ENCODE assay signal across 18 mouse cellular contexts in the genomic region with DNA sequence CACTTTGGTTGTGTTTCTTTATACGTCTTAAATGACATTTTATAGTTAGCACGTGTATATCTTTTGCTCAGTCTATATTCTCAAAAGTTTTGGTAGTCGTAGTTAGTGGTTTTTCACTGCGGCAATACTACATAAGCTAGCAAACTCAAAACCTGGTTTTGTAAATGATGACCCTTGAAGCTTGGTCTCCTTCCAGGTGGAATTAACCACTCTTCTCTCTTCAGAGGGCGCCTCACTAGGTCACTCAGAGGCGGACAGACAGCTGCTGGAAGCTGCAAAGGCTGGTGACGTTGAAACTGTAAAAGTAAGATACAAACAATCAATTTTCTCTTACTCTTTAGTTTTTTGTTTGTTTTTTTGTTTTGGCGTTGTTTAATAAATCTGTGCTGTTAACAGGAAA.
"Had no signal": no experiment of that assay in that cellular context is flagged by ENCODE, and none has a peak within 500 bp of the region (broad histone marks: within the 10 kb centered on the region; RNA-seq: fewer than 3 reads in every experiment).

No protein-coding gene starts in this region.

- H3K4me1 ChIP-seq: midbrain, embryonic 10.5 days; midbrain, embryonic 12.5 days; neural tube, embryonic 13.5 days; neural tube, embryonic 15.5 days had no signal

- H3K9ac ChIP-seq: lung, embryonic 14.5 days; midbrain, embryonic 12.5 days; neural tube, embryonic 13.5 days; neural tube, embryonic 15.5 days had no signal

- H3K9me3 ChIP-seq: midbrain, embryonic 10.5 days; midbrain, embryonic 12.5 days; neural tube, embryonic 13.5 days; neural tube, embryonic 15.5 days had no signal

- ATAC-seq: midbrain, embryonic 16.5 days had no signal

- H3K4me3 ChIP-seq: midbrain, embryonic 10.5 days; midbrain, embryonic 12.5 days; myocyte; neural tube, embryonic 13.5 days; neural tube, embryonic 15.5 days had no signal

- H3K27ac ChIP-seq: midbrain, embryonic 10.5 days; midbrain, embryonic 12.5 days; neural tube, embryonic 13.5 days; neural tube, embryonic 15.5 days had no signal

- H3K27me3 ChIP-seq: midbrain, embryonic 12.5 days; neural tube, embryonic 13.5 days; neural tube, embryonic 15.5 days had no signal

- H3K4me2 ChIP-seq: lung, embryonic 14.5 days; midbrain, embryonic 12.5 days; neural tube, embryonic 13.5 days; neural tube, embryonic 15.5 days had no signal

- DNase-seq: lung, embryonic 14.5 days; lung, postnatal 10 days; lung, postnatal 4 days; midbrain, embryonic 14.5 days; retina, postnatal 1 day; right cerebral cortex, adult 18-20 months; right cerebral cortex, postnatal 25 days; right cerebral cortex, postnatal 4 days; spleen, adult 18-20 months; thymus, adult 18-20 months; thymus, postnatal 14 days; thymus, postnatal 36 days had no signal
